Mouse (Mus musculus): ENCODE measurements around the gene Magel2. TPM values are rescaled to one million over a fixed set of nuclear protein-coding genes. Genes with fewer than 3 reads are reported as not detected.
A peak's percentile ranks its signal among the peaks of the same experiment; 100 is the strongest.

Gene Magel2
- total RNA-seq, 4 experiments from 2014 or later, result not detected

- DNase-seq (ENCODE audit: low spot score), result no peak
These were observed 43.8 kb downstream of the Magel2 start for GRCm38 (mm10) chr7:62420566-62420965.

GRCm38 (mm10) chr7:62423210-62423609 is 46.4 kb downstream of the Magel2 start:
- DNase-seq (ENCODE audit: low spot score), result no peak

GRCm38 (mm10) chr7:62428337-62428736 is 51.5 kb downstream of the Magel2 start:
- peak; percentile 9 for DNase-seq (ENCODE audit: low spot score)

Other genes starting within 250 kb of the Magel2 start
- 1 to 10 TPM; 3.1 to 5.2 (median 3.9) TPM for gene Ndn, start 30.4 kb upstream of the Magel2 start, total RNA-seq (2022)
- under 1 TPM; 0.19 to 0.50 (median 0.36) TPM for gene Mkrn3, start 43.1 kb downstream of the Magel2 start, total RNA-seq (2022)
- gene Peg12, start 87.5 kb downstream of the Magel2 start, total RNA-seq (2022), result 1 to 10 TPM in 3 of 4 experiments, under 1 TPM in 1; 0.62 to 1.5 (median 1.2) TPM